Mouse (Mus musculus): ENCODE measurements at regions not wholly inside any gene's neighbourhood (a gene's known extent, or its start where the extent isn't known, plus 50 kb on each side); places are given as distances from the start of the nearest gene placed in this dataset.

- in situ Hi-C loops (cut with MboI, MseI) = no loop called here
Measured at GRCm38 (mm10) chr14:76188105-76188645, 77.5 kb downstream of the Nufip1 start.

- in situ Hi-C loops (cut with MboI, MseI) = no loop called here
Measured at GRCm38 (mm10) chr14:76195324-76195723, 84.6 kb downstream of the Nufip1 start.

GRCm38 (mm10) chr14:76197357-76197756 lies 86.7 kb downstream of the Nufip1 start:
- in situ Hi-C loops (cut with MboI, MseI) = no loop called here

- in situ Hi-C loops (cut with MboI, MseI) = no loop called here
Measured at GRCm38 (mm10) chr14:76198406-76198805, 87.7 kb downstream of the Nufip1 start.

GRCm38 (mm10) chr14:76202595-76202994 lies 91.9 kb downstream of the Nufip1 start:
- in situ Hi-C loops (cut with MboI, MseI) = no loop called here

GRCm38 (mm10) chr14:76203135-76203534 lies 92.4 kb downstream of the Nufip1 start:
- in situ Hi-C loops (cut with MboI, MseI) = no loop called here

- in situ Hi-C loops (cut with MboI, MseI) = no loop called here
Measured at GRCm38 (mm10) chr14:76216446-76217177, 105.9 kb downstream of the Nufip1 start.

- in situ Hi-C loops (cut with MboI, MseI) = no loop called here
Measured at GRCm38 (mm10) chr14:76217178-76217500, 106.4 kb downstream of the Nufip1 start.

- in situ Hi-C loops (cut with MboI, MseI) = no loop called here
Measured at GRCm38 (mm10) chr14:76217571-76218256, 107.0 kb downstream of the Nufip1 start.

GRCm38 (mm10) chr14:76220952-76221351 lies 110.3 kb downstream of the Nufip1 start:
- in situ Hi-C loops (cut with MboI, MseI) = no loop called here

- in situ Hi-C loops (cut with MboI, MseI) = no loop called here
Measured at GRCm38 (mm10) chr14:76221617-76222319, 111.1 kb downstream of the Nufip1 start.

- in situ Hi-C loops (cut with MboI, MseI) = no loop called here
Measured at GRCm38 (mm10) chr14:76222320-76222626, 111.6 kb downstream of the Nufip1 start.

- in situ Hi-C loops (cut with MboI, MseI) = no loop called here
Measured at GRCm38 (mm10) chr14:76223036-76223650, 112.5 kb downstream of the Nufip1 start.

GRCm38 (mm10) chr14:76223903-76224302 lies 113.2 kb downstream of the Nufip1 start:
- in situ Hi-C loops (cut with MboI, MseI) = no loop called here

GRCm38 (mm10) chr14:76225532-76225931 lies 114.8 kb downstream of the Nufip1 start:
- in situ Hi-C loops (cut with MboI, MseI) = no loop called here

GRCm38 (mm10) chr14:76226621-76227297 lies 116.1 kb downstream of the Nufip1 start:
- in situ Hi-C loops (cut with MboI, MseI) = no loop called here

GRCm38 (mm10) chr14:76228968-76229555 lies 118.4 kb downstream of the Nufip1 start:
- in situ Hi-C loops (cut with MboI, MseI) = no loop called here

- in situ Hi-C loops (cut with MboI, MseI) = loop anchor here (5.0 kb wide), 1 partner anchor 78 kb away; no protein-coding TSS in a partner anchor
Measured at GRCm38 (mm10) chr14:76239856-76240493, 129.3 kb downstream of the Nufip1 start.

GRCm38 (mm10) chr14:76243581-76244337 lies 133.1 kb downstream of the Nufip1 start:
- in situ Hi-C loops (cut with MboI, MseI) = loop anchor here (5.0 kb wide), 1 partner anchor 81 kb away; no protein-coding TSS in a partner anchor
